Mouse (Mus musculus): ENCODE data around the gene Vsig1.

DNA sequence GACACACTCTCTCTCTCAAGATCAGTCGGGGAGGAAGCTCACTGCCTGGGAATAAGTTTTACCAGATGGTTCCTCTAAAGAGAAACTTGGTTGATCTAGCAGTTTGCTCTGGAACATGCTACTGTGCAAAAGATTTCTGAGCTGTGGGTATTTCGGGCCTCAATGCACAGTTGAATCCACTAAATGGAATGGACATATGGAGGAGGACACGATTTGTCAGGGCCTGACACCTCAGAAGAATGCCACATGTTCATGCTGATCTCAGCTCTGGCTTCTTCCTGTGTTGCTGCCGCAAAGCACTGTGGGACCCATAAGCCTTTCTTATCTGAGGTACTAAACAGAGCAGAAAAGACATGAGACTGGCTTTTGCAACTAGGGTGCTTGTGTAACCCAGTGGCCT, 15.6 kb upstream of the Vsig1 start:
- TF ChIP-seq POLR2AphosphoS2 (IDR thresholded peaks at IDR 0.05; ENCODE audit: insufficient read length, low read depth) (no peak), POLR2A (IDR thresholded peaks at IDR 0.05; ENCODE audit: insufficient read length, low read depth) (no peak), TCF3 (IDR thresholded peaks at IDR 0.05; ENCODE audit: insufficient read length, low read depth) (no peak), REST (IDR thresholded peaks at IDR 0.05; ENCODE audit: insufficient read depth, insufficient read length) (no peak), MAX (IDR thresholded peaks at IDR 0.05; ENCODE audit: low read depth) (no peak), E2F4 (IDR thresholded peaks at IDR 0.05; ENCODE audit: insufficient read depth) (no peak), TCF12 (IDR thresholded peaks at IDR 0.05; ENCODE audit: insufficient read depth, poor library complexity, severe bottlenecking) (no peak)
